Mouse (Mus musculus) midbrain, embryonic 11.5 days (tissue): Measurements from ENCODE around the gene Copz2. TPM values are rescaled to one million over a fixed set of nuclear protein-coding genes. Genes with fewer than 3 reads are reported as not detected.

ENCODE experiments used
- ATAC-seq: fragments of 200-750 bp; cut with Nextera tagmentation; 2 replicates; pipeline ENCODE4 v1.8.0; 2017; ENCODE audit warnings: moderate TSS enrichment, moderate library complexity; ENCODE audit not compliant: low FRiP score
- DNase-seq: peaks from one replicate; pipeline ENCODE4 v3.0.0; 2015; ENCODE audit warnings: low spot score; ENCODE audit errors: missing footprints
- H3K27ac ChIP-seq: fragments of 300-500 bp; sonication (generic); 2 replicates; pipeline ENCODE4 v1.5.1; 2014; ENCODE audit warnings: low read depth, low read length
- H3K27me3 ChIP-seq: fragments of 300-500 bp; sonication (generic); 2 replicates; pipeline ENCODE4 v1.6.1; 2014; ENCODE audit warnings: mild to moderate bottlenecking, low read length, moderate library complexity, mixed read lengths; ENCODE audit not compliant: control insufficient read depth, insufficient read depth
- H3K36me3 ChIP-seq: fragments of 300-500 bp; sonication (generic); 2 replicates; pipeline ENCODE4 v1.6.1; 2014; ENCODE audit warnings: mild to moderate bottlenecking, low read length, moderate library complexity, mixed read lengths; ENCODE audit not compliant: control insufficient read depth, insufficient read depth
- H3K4me1 ChIP-seq: fragments of 300-500 bp; sonication (generic); 2 replicates; pipeline ENCODE4 v1.6.1; 2014; ENCODE audit warnings: low read length; ENCODE audit not compliant: control insufficient read depth, insufficient read depth
- H3K4me2 ChIP-seq: fragments of 300-500 bp; sonication (generic); 2 replicates; pipeline ENCODE4 v1.6.1; 2014; ENCODE audit warnings: mild to moderate bottlenecking, moderate library complexity
- H3K4me3 ChIP-seq: fragments of 300-500 bp; sonication (generic); 2 replicates; pipeline ENCODE4 v1.5.1; 2014; ENCODE audit warnings: low read depth, low read length
- H3K9ac ChIP-seq: fragments of 300-500 bp; sonication (generic); 2 replicates; pipeline ENCODE4 v1.6.1; 2014; ENCODE audit warnings: low read length
- H3K9me3 ChIP-seq: fragments of 300-500 bp; sonication (generic); 2 replicates; pipeline ENCODE4 v1.6.1; 2016; ENCODE audit warnings: low read length; ENCODE audit not compliant: control insufficient read depth
- WGBS: fragments of 180-500 bp; shearing (Covaris S2); extraction: QIAGEN DNeasy Blood & Tissue Kit; methylation state at CpG from one replicate; pipeline ENCODE4 v1.1.7; 2014; 5-methylcytosine and 5-hydroxymethylcytosine counted together
- microRNA counts: library from miRNA; unstranded; fragments of <30 nt; microRNA quantifications from one replicate; lab custom pipeline; 2015
- microRNA-seq: library from miRNA; unstranded; fragments of <30 nt; microRNA quantifications from one replicate; pipeline ENCODE4, GENCODE M21; 2017
- polyA plus RNA-seq: library from polyadenylated mRNA; unstranded; fragments of >200 nt; fragmentation: Nextera tagmentation; extraction: Ambion mirVana; gene quantifications from 2 replicates; pipeline ENCODE4 v1.2.1, GENCODE M21; 2014

Copz2 gene
- polyA plus RNA-seq, 1 experiment from 2014 or later, result 47.5 TPM

DNA sequence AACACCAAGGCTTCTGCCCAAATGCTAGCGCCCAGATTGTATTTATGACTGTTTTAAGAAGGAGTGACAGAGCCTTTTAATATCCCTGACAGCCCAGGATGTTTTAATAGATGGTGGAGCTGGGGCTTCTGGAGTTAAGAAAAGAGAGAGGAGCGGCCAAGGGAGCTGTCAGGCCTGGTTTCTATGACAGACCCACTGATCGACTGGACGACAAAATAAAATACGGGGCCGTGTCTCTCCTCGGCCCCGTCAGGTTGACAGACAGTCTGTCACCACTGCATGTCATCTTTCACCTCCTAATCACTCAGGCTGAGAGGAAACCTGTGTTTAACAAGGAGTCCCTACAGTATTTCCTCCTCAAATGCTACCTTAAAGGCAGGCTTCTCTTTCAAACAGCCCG is 51.7 kb downstream of the Copz2 start:
- Histone ChIP-seq H3K4me3 (no peak overlapping the region), H3K36me3 (no peaks in the 10 kb centered on the region), H3K4me1 (peaks cover 86% of the 10 kb centered on the region), H3K27ac (peak overlapping the region; percentile 93), H3K9ac (peak overlapping the region; percentile 36), H3K9me3 (no peaks in the 10 kb centered on the region), H3K4me2 (no peak overlapping the region; the same call in 1 of the 2 replicates), H3K27me3 (no peaks in the 10 kb centered on the region)
- 45% methylated on average over 9 of the region's 9 CpGs for WGBS
- ATAC-seq (no peak), DNase-seq (no peak)

DNA sequence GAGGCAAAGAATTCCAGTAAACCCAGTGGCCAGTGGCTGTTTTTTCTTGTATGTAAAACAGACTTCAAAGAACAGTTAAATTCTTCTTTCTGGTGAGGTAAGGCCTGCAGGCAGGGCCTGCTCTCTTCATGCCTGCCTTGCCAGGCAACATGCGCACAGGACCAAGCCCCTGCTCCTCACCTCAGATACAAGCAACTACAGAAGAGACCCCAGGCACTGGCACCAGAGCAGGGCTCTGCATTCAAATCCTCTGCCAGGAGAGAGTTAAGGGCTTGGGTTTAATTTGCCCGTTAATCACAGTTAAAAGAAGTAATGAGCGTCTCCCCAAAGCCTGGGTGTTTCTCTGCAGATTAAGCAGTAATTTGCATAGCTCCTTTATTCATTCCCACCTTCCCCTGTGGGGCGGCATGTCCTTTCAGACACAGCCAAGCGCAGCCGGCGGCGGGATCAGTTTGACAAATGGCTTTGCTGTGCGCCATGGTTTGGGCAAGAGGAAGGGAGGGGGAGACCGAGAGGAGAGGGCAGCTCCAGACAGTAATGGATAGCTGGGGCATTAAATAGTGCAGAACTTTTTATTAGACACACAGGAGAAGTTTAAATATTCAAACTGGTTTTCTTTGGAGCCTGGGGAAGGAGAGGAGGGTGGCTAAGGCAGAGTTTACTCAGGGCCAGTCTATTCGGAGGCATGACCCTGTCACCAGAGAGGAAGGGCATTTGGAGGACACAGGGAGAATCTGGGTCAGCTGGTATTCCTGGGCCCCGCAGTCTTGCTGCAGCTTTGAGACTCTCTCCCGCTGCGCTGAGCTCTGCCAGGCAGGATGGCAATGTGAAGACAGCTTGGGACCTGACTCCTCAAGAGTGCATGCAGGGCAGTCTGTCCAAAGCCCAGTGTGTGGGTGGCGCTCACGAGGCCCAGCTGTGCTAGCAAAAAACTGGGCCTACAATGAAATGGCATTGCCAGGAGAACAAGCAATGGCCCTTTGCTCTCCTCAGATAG is 53.3 kb downstream of the Copz2 start:
- Histone ChIP-seq H3K27me3 (no peaks in the 10 kb centered on the region), H3K4me1 (peaks cover 90% of the 10 kb centered on the region), H3K4me3 (no peak overlapping the region), H3K36me3 (0 out of 2 replicates have a peak, but pooled peaks cover 2% of the 10 kb centered on the region), H3K27ac (peak overlapping the region; percentile 93), H3K9me3 (no peaks in the 10 kb centered on the region), H3K4me2 (peak overlapping the region; percentile 2; the same call in 1 of the 2 replicates), H3K9ac (peak overlapping the region; percentile 39; the same call in 1 of the 2 replicates)
- peak; percentile 55 for ATAC-seq
- 6% methylated on average over 16 of the region's 16 CpGs for WGBS
- DNase-seq, result peak; percentile 93

DNA sequence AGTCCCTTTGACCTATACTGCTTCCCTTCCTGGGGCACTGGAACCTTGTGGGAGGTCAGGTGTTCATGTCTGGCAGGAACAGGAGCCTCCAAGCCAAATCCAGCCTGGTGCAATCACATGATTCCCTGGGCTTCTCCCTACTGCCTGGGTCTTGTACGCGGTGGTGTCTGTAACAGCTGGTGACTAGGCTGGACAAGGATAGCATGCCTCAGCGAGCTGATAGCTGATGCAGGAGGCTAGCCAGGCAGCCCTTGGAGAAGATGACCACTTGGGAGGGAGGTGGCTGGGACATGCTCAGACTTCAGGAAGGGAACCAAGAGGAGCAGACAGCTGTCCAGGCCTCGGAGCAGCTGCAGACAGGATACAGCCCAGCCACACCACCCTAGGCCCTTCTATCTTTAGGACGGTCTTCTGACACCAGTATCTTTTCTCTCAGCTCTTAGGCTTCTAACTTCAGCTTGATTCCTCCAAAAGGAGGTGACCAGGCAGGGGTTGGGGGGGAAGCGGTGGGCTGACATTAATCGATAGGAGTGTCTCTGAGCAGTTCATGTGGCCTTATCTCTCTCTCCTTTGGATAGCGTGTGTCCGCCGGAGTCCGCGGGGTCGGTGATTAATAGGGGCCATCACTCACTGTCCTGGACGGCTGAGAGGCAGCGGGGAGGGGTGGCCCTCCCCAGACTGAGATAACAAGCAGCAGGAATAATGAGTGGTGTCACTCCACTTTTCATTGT is 56.9 kb downstream of the Copz2 start:
- Histone ChIP-seq H3K4me2 (no peak overlapping the region), H3K9ac (peak overlapping the region; percentile 53), H3K4me3 (no peak overlapping the region), H3K4me1 (peaks cover 63% of the 10 kb centered on the region), H3K27me3 (no peaks in the 10 kb centered on the region), H3K36me3 (peaks cover 10% of the 10 kb centered on the region; the same call in 1 of the 2 replicates), H3K9me3 (no peaks in the 10 kb centered on the region), H3K27ac (peak overlapping the region; percentile 75)
- ATAC-seq (no peak), DNase-seq (no peak)
- WGBS, result 45% methylated on average over 15 of the region's 15 CpGs

DNA sequence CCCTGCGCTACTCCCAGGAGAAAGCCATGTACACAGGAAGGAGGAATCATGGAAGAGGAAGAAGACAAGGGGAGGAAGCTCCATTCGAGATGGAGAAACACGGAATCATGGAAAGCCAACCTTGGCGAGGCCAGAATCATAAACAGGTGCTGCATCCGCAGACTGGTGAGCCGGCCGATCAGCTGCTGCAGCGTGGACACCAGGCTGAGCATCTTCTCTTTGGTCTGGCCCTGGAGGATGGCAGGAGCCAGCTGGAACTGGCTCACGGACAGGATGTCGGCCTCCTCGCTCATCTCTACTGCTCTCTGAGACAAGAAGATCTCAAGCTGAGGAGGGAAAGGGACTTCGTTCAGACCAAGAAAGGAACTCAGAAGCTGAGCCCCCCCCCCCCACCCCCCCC is 58.9 kb downstream of the Copz2 start:
- ATAC-seq (no peak), DNase-seq (no peak)
- H3K36me3 ChIP-seq, result peaks cover 10% of the 10 kb centered on the region; the same call in 1 of the 2 replicates
- no peak overlapping the region for H3K4me3 ChIP-seq
- WGBS, result 90% methylated on average over 12 of the region's 12 CpGs
- H3K27me3 ChIP-seq, result no peaks in the 10 kb centered on the region
- peaks cover 44% of the 10 kb centered on the region for H3K4me1 ChIP-seq
- peak overlapping the region; percentile 75; the same call in 1 of the 2 replicates for H3K27ac ChIP-seq
- no peak overlapping the region for H3K4me2 ChIP-seq
- H3K9ac ChIP-seq, result peak overlapping the region; percentile 15; the same call in 1 of the 2 replicates
- no peaks in the 10 kb centered on the region for H3K9me3 ChIP-seq

DNA sequence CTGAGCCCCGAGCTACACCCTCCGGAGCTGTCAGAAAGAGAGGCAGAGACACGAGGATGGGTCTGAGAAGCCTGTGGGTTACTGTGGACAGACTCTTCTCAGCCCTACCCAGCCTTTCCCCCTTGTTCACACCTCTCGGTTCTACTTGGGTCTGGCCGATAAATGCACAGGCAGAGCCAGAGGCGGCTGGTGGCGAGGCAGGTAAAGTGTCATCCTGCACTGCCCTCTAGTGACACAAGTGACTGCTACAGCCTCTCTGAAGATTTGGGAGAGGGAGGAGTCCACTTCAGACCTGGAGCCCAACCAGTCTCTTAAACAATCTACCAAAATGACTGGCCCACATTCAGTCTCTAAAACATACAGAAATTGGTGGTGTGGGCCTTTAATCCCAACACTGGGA is 60.3 kb downstream of the Copz2 start:
- Histone ChIP-seq H3K27ac (no peak overlapping the region), H3K9ac (peak overlapping the region; percentile 48; the same call in 1 of the 2 replicates), H3K4me2 (no peak overlapping the region), H3K9me3 (no peaks in the 10 kb centered on the region), H3K27me3 (no peaks in the 10 kb centered on the region), H3K4me1 (peaks cover 35% of the 10 kb centered on the region), H3K4me3 (no peak overlapping the region), H3K36me3 (peaks cover 10% of the 10 kb centered on the region; the same call in 1 of the 2 replicates)
- DNase-seq (peak; percentile 97), ATAC-seq (peak; percentile 69)
- WGBS, result 26% methylated on average over 7 of the region's 7 CpGs

MicroRNA genes within 50 kb of the gene (microRNA counts, 519-probe panel; counts per million panel counts)
- 5,629 counts per million, percentile 75 among the panel's probes with 10 or more counts for microRNA mmu-miR-152 (lab: Ali Mortazavi, UCI)

Small RNA genes within 50 kb of the gene (microRNA-seq; reads per million reads assigned to microRNA genes)
- 156 reads per million, percentile 59 among the genes with 10 or more reads in this experiment for gene Mir152

Other genes starting within 250 kb of the Copz2 start
- gene Snx11, start 72.3 kb upstream of the Copz2 start, polyA plus RNA-seq, result 15.3 and 18.8 TPM in 2 replicates
- gene Cbx1, start 60.7 kb upstream of the Copz2 start, polyA plus RNA-seq, result 167 and 169 TPM in 2 replicates
- 31.7 and 35.2 TPM in 2 replicates for gene Nfe2l1, start 19.9 kb upstream of the Copz2 start, polyA plus RNA-seq
- gene Cdk5rap3, start 66.6 kb downstream of the Copz2 start, polyA plus RNA-seq, result 91.4 and 92.8 TPM in 2 replicates
- gene Prr15l, start 78.2 kb downstream of the Copz2 start, polyA plus RNA-seq, result 0.12 and 0.19 TPM in 2 replicates
- 23.1 and 24.4 TPM in 2 replicates for gene Pnpo, start 94.1 kb downstream of the Copz2 start, polyA plus RNA-seq
- gene Sp2, start 133.1 kb downstream of the Copz2 start, polyA plus RNA-seq, result 22.2 and 26.3 TPM in 2 replicates
- gene Sp6, start 163.5 kb downstream of the Copz2 start, polyA plus RNA-seq, result not detected in 2 replicates
- gene Scrn2, start 180.1 kb downstream of the Copz2 start, polyA plus RNA-seq, result 21.3 and 22.1 TPM in 2 replicates
- gene Lrrc46, start 191.5 kb downstream of the Copz2 start, polyA plus RNA-seq, result 2.7 TPM in 2 replicates
- 71.0 and 72.2 TPM in 2 replicates for gene Mrpl10, start 191.7 kb downstream of the Copz2 start, polyA plus RNA-seq
- gene Osbpl7, start 200.8 kb downstream of the Copz2 start, polyA plus RNA-seq, result 4.2 and 4.8 TPM in 2 replicates